Mouse (Mus musculus) megakaryocyte-erythroid progenitor cell, adult 5-6 weeks (primary cell): Measurements from ENCODE around the gene Gm28043. TPM values are rescaled to one million over a fixed set of nuclear protein-coding genes. Genes with fewer than 3 reads are reported as not detected.

ENCODE experiments used
- ATAC-seq: replicated peaks from 2 replicates; pipeline ENCODE4 v1.8.0; 2016; ENCODE audit warnings: mild to moderate bottlenecking, inconsistent platforms; ENCODE audit not compliant: severe bottlenecking, poor library complexity, low FRiP score, low TSS enrichment
- total RNA-seq, 2 experiments: library from RNA; stranded (forward) in 1 of 2; stranded (reverse) in 1 of 2; fragments of 200-1000, 215-1000 nt in 1 of 2; fragments of >200 nt in 1 of 2; fragmentation: Nextera tagmentation in 1 of 2; gene quantifications; 2 replicates each; pipeline ENCODE4 v1.2.3; 2014 to 2017

Gene Gm28043
- total RNA-seq, 2 experiments from 2014 or later = 4.0 to 5.9 TPM

- no peak for ATAC-seq
Observed at GRCm38 (mm10) chr17:29671021-29671420, 56.3 kb downstream of the Gm28043 start.

GRCm38 (mm10) chr17:29673325-29673724 is 58.6 kb downstream of the Gm28043 start:
- ATAC-seq = no peak

GRCm38 (mm10) chr17:29678526-29678925 is 63.9 kb downstream of the Gm28043 start:
- no peak for ATAC-seq

- no peak for ATAC-seq
Observed at GRCm38 (mm10) chr17:29679038-29679767, 64.5 kb downstream of the Gm28043 start.

- no peak for ATAC-seq
Observed at GRCm38 (mm10) chr17:29680174-29680573, 65.5 kb downstream of the Gm28043 start.

- no peak for ATAC-seq
Observed at GRCm38 (mm10) chr17:29680921-29681320, 66.2 kb downstream of the Gm28043 start.

GRCm38 (mm10) chr17:29681669-29682068 is 67.0 kb downstream of the Gm28043 start:
- ATAC-seq = no peak

- no peak for ATAC-seq
Observed at GRCm38 (mm10) chr17:29682261-29682660, 67.6 kb downstream of the Gm28043 start.

- ATAC-seq = no peak
Observed at GRCm38 (mm10) chr17:29683127-29683526, 68.5 kb downstream of the Gm28043 start.

GRCm38 (mm10) chr17:29684275-29684674 is 69.6 kb downstream of the Gm28043 start:
- peak; percentile 60 for ATAC-seq

GRCm38 (mm10) chr17:29686771-29687170 is 72.1 kb downstream of the Gm28043 start:
- peak; percentile 63 for ATAC-seq

- no peak for ATAC-seq
Observed at GRCm38 (mm10) chr17:29687373-29687772, 72.7 kb downstream of the Gm28043 start.

GRCm38 (mm10) chr17:29688610-29689009 is 73.9 kb downstream of the Gm28043 start:
- ATAC-seq = no peak

- no peak for ATAC-seq
Observed at GRCm38 (mm10) chr17:29690257-29690656, 75.6 kb downstream of the Gm28043 start.

GRCm38 (mm10) chr17:29692827-29693226 is 78.2 kb downstream of the Gm28043 start:
- ATAC-seq = no peak

GRCm38 (mm10) chr17:29693571-29693970 is 78.9 kb downstream of the Gm28043 start:
- ATAC-seq = no peak

- ATAC-seq = no peak
Observed at GRCm38 (mm10) chr17:29694516-29694915, 79.8 kb downstream of the Gm28043 start.

GRCm38 (mm10) chr17:29696940-29697339 is 82.3 kb downstream of the Gm28043 start:
- no peak for ATAC-seq

GRCm38 (mm10) chr17:29698421-29698820 is 83.7 kb downstream of the Gm28043 start:
- no peak for ATAC-seq

- ATAC-seq = no peak
Observed at GRCm38 (mm10) chr17:29700573-29700972, 85.9 kb downstream of the Gm28043 start.

- ATAC-seq = no peak
Observed at GRCm38 (mm10) chr17:29702938-29703710, 88.4 kb downstream of the Gm28043 start.
